In the genomic region with DNA sequence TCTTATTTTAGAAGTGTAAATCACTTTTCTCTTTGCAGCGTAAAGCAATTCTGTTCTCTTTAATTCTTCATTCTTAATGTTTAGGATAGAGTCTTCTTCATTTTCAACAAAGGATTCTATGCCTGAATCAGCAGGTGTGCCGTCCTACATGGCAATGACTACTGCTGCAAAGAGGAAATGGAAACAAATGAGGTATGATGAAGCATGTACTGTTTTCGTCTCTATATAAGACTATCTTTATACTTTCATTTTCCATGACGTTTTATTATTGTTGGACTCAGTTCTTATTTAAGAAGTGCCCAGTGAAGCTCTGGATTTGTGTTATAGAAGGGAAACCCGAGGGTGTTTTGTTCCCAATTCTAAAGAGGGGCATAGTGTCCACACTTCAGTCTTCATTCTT, we compare ENCODE assay signal across 18 mouse cellular contexts.
"Had no signal": no experiment of that assay in that cellular context is flagged by ENCODE, and none has a peak within 500 bp of the region (broad histone marks: within the 10 kb centered on the region; RNA-seq: fewer than 3 reads in every experiment).

No protein-coding gene starts in this region.

- H3K4me3 ChIP-seq: liver, embryonic 12.5 days; lung, embryonic 15.5 days; midbrain, embryonic 10.5 days; midbrain, embryonic 12.5 days; myocyte; neural tube, embryonic 13.5 days; neural tube, embryonic 15.5 days; stomach, embryonic 15.5 days had no signal

- H3K4me1 ChIP-seq: liver, embryonic 12.5 days; lung, embryonic 15.5 days; midbrain, embryonic 10.5 days; midbrain, embryonic 12.5 days; neural tube, embryonic 13.5 days; neural tube, embryonic 15.5 days; stomach, embryonic 15.5 days had no signal

- DNase-seq: lung, adult 18-20 months; lung, postnatal 4 days; midbrain, embryonic 14.5 days; right cerebral cortex, postnatal 14 days; spleen, adult 18-20 months; thymus, adult 2 months; thymus, postnatal 25 days; thymus, postnatal 4 days had no signal

- ATAC-seq: liver, embryonic 12.5 days; lung, postnatal 0 days; midbrain, embryonic 16.5 days had no signal
